Mouse (Mus musculus) midbrain, embryonic 11.5 days (tissue): ENCODE measurements around the gene Ddx58. TPM values are rescaled to one million over a fixed set of nuclear protein-coding genes. Genes with fewer than 3 reads are reported as not detected.

Experiments used
- ATAC-seq: fragments of 200-750 bp; cut with Nextera tagmentation; 2 replicates; pipeline ENCODE4 v1.8.0; 2017; ENCODE audit warnings: moderate TSS enrichment, moderate library complexity; ENCODE audit not compliant: low FRiP score
- DNase-seq: peaks from one replicate; pipeline ENCODE4 v3.0.0; 2015; ENCODE audit warnings: low spot score; ENCODE audit errors: missing footprints
- H3K27ac ChIP-seq: fragments of 300-500 bp; sonication (generic); 2 replicates; pipeline ENCODE4 v1.5.1; 2014; ENCODE audit warnings: low read depth, low read length
- H3K27me3 ChIP-seq: fragments of 300-500 bp; sonication (generic); 2 replicates; pipeline ENCODE4 v1.6.1; 2014; ENCODE audit warnings: mild to moderate bottlenecking, low read length, moderate library complexity, mixed read lengths; ENCODE audit not compliant: control insufficient read depth, insufficient read depth
- H3K36me3 ChIP-seq: fragments of 300-500 bp; sonication (generic); 2 replicates; pipeline ENCODE4 v1.6.1; 2014; ENCODE audit warnings: mild to moderate bottlenecking, low read length, moderate library complexity, mixed read lengths; ENCODE audit not compliant: control insufficient read depth, insufficient read depth
- H3K4me1 ChIP-seq: fragments of 300-500 bp; sonication (generic); 2 replicates; pipeline ENCODE4 v1.6.1; 2014; ENCODE audit warnings: low read length; ENCODE audit not compliant: control insufficient read depth, insufficient read depth
- H3K4me2 ChIP-seq: fragments of 300-500 bp; sonication (generic); 2 replicates; pipeline ENCODE4 v1.6.1; 2014; ENCODE audit warnings: mild to moderate bottlenecking, moderate library complexity
- H3K4me3 ChIP-seq: fragments of 300-500 bp; sonication (generic); 2 replicates; pipeline ENCODE4 v1.5.1; 2014; ENCODE audit warnings: low read depth, low read length
- H3K9ac ChIP-seq: fragments of 300-500 bp; sonication (generic); 2 replicates; pipeline ENCODE4 v1.6.1; 2014; ENCODE audit warnings: low read length
- H3K9me3 ChIP-seq: fragments of 300-500 bp; sonication (generic); 2 replicates; pipeline ENCODE4 v1.6.1; 2016; ENCODE audit warnings: low read length; ENCODE audit not compliant: control insufficient read depth
- WGBS: fragments of 180-500 bp; shearing (Covaris S2); extraction: QIAGEN DNeasy Blood & Tissue Kit; methylation state at CpG from one replicate; pipeline ENCODE4 v1.1.7; 2014; 5-methylcytosine and 5-hydroxymethylcytosine counted together
- polyA plus RNA-seq: library from polyadenylated mRNA; unstranded; fragments of >200 nt; fragmentation: Nextera tagmentation; extraction: Ambion mirVana; gene quantifications from 2 replicates; pipeline ENCODE4 v1.2.1, GENCODE M21; 2014

Gene Ddx58
- polyA plus RNA-seq, 1 experiment from 2014 or later, result 2.1 TPM

GRCm38 (mm10) chr4:40221876-40222585, 17.6 kb downstream of the Ddx58 start:
- DNase-seq (peak; percentile 82), ATAC-seq (no peak)
- no peak overlapping the region for H3K4me2 ChIP-seq
- H3K4me3 ChIP-seq, result no peak overlapping the region
- no peaks in the 10 kb centered on the region for H3K9me3 ChIP-seq
- peaks cover 5% of the 10 kb centered on the region; the same call in 1 of the 2 replicates for H3K4me1 ChIP-seq
- H3K36me3 ChIP-seq, result no peaks in the 10 kb centered on the region
- WGBS, result 47% methylated on average over 21 of the region's 21 CpGs
- no peak overlapping the region for H3K27ac ChIP-seq
- no peak overlapping the region for H3K9ac ChIP-seq
- no peaks in the 10 kb centered on the region for H3K27me3 ChIP-seq

GRCm38 (mm10) chr4:40221004-40221760, 18.4 kb downstream of the Ddx58 start:
- WGBS, result 47% methylated on average over 14 of the region's 14 CpGs
- H3K36me3 ChIP-seq, result no peaks in the 10 kb centered on the region
- H3K27me3 ChIP-seq, result no peaks in the 10 kb centered on the region
- no peak overlapping the region for H3K9ac ChIP-seq
- DNase-seq (peak; percentile 74), ATAC-seq (no peak)
- no peak overlapping the region for H3K4me3 ChIP-seq
- H3K27ac ChIP-seq, result no peak overlapping the region
- H3K4me2 ChIP-seq, result no peak overlapping the region
- peaks cover 5% of the 10 kb centered on the region; the same call in 1 of the 2 replicates for H3K4me1 ChIP-seq
- H3K9me3 ChIP-seq, result no peaks in the 10 kb centered on the region

- Histone ChIP-seq H3K36me3 (no peaks in the 10 kb centered on the region), H3K4me3 (no peak overlapping the region), H3K4me1 (peaks cover 5% of the 10 kb centered on the region; the same call in 1 of the 2 replicates), H3K27ac (no peak overlapping the region), H3K4me2 (peak overlapping the region; percentile 10; the same call in 1 of the 2 replicates), H3K27me3 (no peaks in the 10 kb centered on the region), H3K9ac (no peak overlapping the region; the same call in 1 of the 2 replicates), H3K9me3 (no peaks in the 10 kb centered on the region)
- 18% methylated on average over 12 of the region's 12 CpGs for WGBS
- peak; percentile 80 for DNase-seq
- no peak for ATAC-seq
Measured at GRCm38 (mm10) chr4:40220437-40220836, 19.2 kb downstream of the Ddx58 start.

- ATAC-seq, result peak; percentile 38; the same call in 1 of the 2 replicates
- Histone ChIP-seq H3K9ac (no peak overlapping the region), H3K9me3 (no peaks in the 10 kb centered on the region), H3K4me1 (peaks cover 5% of the 10 kb centered on the region; the same call in 1 of the 2 replicates), H3K27me3 (no peaks in the 10 kb centered on the region), H3K4me2 (no peak overlapping the region), H3K4me3 (no peak overlapping the region), H3K27ac (no peak overlapping the region), H3K36me3 (no peaks in the 10 kb centered on the region)
- peak; percentile 91 for DNase-seq
- 73% methylated on average over 7 of the region's 7 CpGs for WGBS
Measured at GRCm38 (mm10) chr4:40218382-40218781, 21.2 kb downstream of the Ddx58 start.

- H3K27me3 ChIP-seq, result no peaks in the 10 kb centered on the region
- peak; percentile 28 for DNase-seq
Measured at GRCm38 (mm10) chr4:40217910-40218309, 21.7 kb downstream of the Ddx58 start.

GRCm38 (mm10) chr4:40212177-40212576, 27.5 kb downstream of the Ddx58 start:
- WGBS, result 91% methylated on average over 4 of the region's 6 CpGs
- no peak for ATAC-seq
- H3K36me3 ChIP-seq, result no peaks in the 10 kb centered on the region

More at GRCm38 (mm10) chr4:40217910-40218309, 21.7 kb downstream of the Ddx58 start:
- Histone ChIP-seq H3K4me1 (peaks cover 5% of the 10 kb centered on the region; the same call in 1 of the 2 replicates), H3K27ac (no peak overlapping the region), H3K4me3 (no peak overlapping the region), H3K4me2 (no peak overlapping the region), H3K9me3 (no peaks in the 10 kb centered on the region), H3K9ac (no peak overlapping the region), H3K36me3 (no peaks in the 10 kb centered on the region)
- 52% methylated on average over 3 of the region's 3 CpGs for WGBS
- no peak for ATAC-seq

GRCm38 (mm10) chr4:40207701-40208100, 31.9 kb downstream of the Ddx58 start:
- Histone ChIP-seq H3K9me3 (no peaks in the 10 kb centered on the region), H3K4me3 (no peak overlapping the region), H3K27me3 (no peaks in the 10 kb centered on the region), H3K27ac (no peak overlapping the region), H3K36me3 (no peaks in the 10 kb centered on the region), H3K4me1 (no peaks in the 10 kb centered on the region), H3K9ac (no peak overlapping the region), H3K4me2 (no peak overlapping the region)
- ATAC-seq (no peak), DNase-seq (no peak)
- WGBS, result 86% methylated on average over 5 of the region's 5 CpGs

More at GRCm38 (mm10) chr4:40212177-40212576, 27.5 kb downstream of the Ddx58 start:
- DNase-seq, result no peak
- H3K4me1 ChIP-seq, result no peaks in the 10 kb centered on the region
- no peak overlapping the region for H3K4me2 ChIP-seq
- H3K27me3 ChIP-seq, result no peaks in the 10 kb centered on the region
- no peak overlapping the region for H3K9ac ChIP-seq
- H3K4me3 ChIP-seq, result no peak overlapping the region
- no peaks in the 10 kb centered on the region for H3K9me3 ChIP-seq
- no peak overlapping the region for H3K27ac ChIP-seq

- DNase-seq, result no peak
- Histone ChIP-seq H3K9me3 (no peaks in the 10 kb centered on the region), H3K4me1 (no peaks in the 10 kb centered on the region), H3K27ac (no peak overlapping the region), H3K27me3 (no peaks in the 10 kb centered on the region), H3K9ac (no peak overlapping the region), H3K36me3 (no peaks in the 10 kb centered on the region), H3K4me3 (no peak overlapping the region), H3K4me2 (no peak overlapping the region)
- WGBS, result 94% methylated on average over 22 of the region's 22 CpGs
- ATAC-seq, result no peak
Measured at GRCm38 (mm10) chr4:40205231-40205903, 34.3 kb downstream of the Ddx58 start.
